Mouse (Mus musculus) liver, adult 2 months (tissue): ENCODE results near the gene Cacng7.

Source experiments
- CTCF ChIP-seq: fragments of 200-500 bp; IDR thresholded peaks from 2 replicates; pipeline ENCODE4 v1.5.1; 2011; ENCODE audit warnings: low read depth, low read length, control low read depth
- POLR2A ChIP-seq: fragments of 200-500 bp; IDR thresholded peaks from 2 replicates; pipeline ENCODE4 v1.6.1; 2011; ENCODE audit warnings: low read length, control low read depth; ENCODE audit not compliant: insufficient read depth; ENCODE audit errors: extremely low read depth

DNA sequence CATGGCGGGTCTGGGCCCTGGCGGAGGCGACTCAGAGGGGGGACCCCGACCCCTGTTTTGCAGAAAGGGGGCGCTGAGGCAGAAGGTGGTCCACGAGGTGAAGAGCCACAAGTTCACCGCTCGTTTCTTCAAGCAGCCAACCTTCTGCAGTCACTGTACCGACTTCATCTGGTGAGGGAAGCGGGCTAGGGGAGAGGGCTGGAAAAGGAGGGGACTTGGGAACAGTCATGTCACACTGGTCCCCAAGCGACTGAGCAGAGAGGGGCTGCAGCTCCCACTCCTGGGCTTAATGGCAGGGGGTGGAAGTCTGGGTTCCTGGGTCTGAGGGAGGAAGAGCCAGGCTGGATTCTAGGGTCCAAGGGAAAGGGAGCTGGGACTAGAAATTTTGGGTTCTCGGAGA lies 29.0 kb upstream of the Cacng7 start:
- TF ChIP-seq POLR2A (no peak), CTCF (no peak)
